Mouse (Mus musculus) bone marrow, adult 2 months (tissue): ENCODE data around the gene Avpi1.

Experiments
- CTCF ChIP-seq: fragments of 200-500 bp; IDR thresholded peaks from 2 replicates; pipeline ENCODE4 v1.5.1; 2011; ENCODE audit warnings: low read length, control low read depth; ENCODE audit not compliant: control insufficient read depth, insufficient read depth
- POLR2A ChIP-seq: fragments of 200-500 bp; IDR thresholded peaks from 2 replicates; pipeline ENCODE4 v1.6.1; 2011; ENCODE audit warnings: low read depth, mild to moderate bottlenecking, control low read depth, low read length, borderline replicate concordance; ENCODE audit not compliant: control insufficient read depth

DNA sequence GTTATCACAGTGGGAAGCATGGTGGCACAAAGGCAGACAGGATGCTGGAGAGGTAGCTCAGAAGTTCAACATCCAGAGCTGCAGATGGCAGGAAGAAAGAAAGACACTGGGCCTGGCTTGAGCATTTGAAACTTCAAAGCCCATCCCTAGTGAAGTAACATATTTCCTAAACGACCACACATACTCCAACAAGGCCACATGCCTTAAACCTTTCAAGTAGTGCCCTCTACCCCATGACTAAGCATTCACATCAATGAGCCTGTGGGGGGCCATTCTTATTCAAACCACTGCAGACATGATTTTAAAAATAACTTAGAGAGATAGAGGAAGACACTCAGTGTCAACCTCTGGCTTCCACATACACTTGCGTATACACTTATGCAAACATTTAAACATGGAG lies 13.9 kb upstream of the Avpi1 start:
- TF ChIP-seq CTCF (no peak), POLR2A (no peak)
